Mouse (Mus musculus): ENCODE measurements at regions not wholly inside any gene's neighbourhood (a gene's known extent, or its start where the extent isn't known, plus 50 kb on each side); places are given as distances from the start of the nearest gene placed in this dataset.

DNA sequence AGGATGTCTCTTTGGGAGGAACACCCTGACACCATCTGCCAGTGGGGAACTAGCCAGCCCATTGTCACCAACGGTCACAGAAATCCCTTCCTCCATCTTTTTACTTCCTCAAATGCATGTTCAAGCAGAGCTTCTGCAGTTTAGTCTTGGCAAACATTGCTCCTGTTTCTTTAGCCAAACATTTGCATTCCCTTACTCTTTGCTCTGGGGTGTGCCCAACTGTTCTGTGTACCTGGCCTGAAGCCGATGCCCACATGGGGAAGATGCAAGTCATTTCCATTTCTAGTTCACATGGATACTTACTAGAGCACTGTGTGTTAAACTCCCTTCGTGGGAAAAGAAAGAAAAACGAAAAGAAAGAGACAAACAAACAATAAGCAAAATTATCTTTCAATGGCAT, 386.7 kb upstream of the Btbd3 start:
- TF ChIP-seq CTCF (IDR thresholded peaks at IDR 0.05; ENCODE audit: extremely low read depth, insufficient read depth, insufficient read length, insufficient replicate concordance) (no peak), POLR2A (IDR thresholded peaks at IDR 0.05; ENCODE audit: low read depth, low read length) (no peak)
